Mouse (Mus musculus): ENCODE measurements at regions not wholly inside any gene's neighbourhood (a gene's known extent, or its start where the extent isn't known, plus 50 kb on each side); places are given as distances from the start of the nearest gene placed in this dataset.

DNA sequence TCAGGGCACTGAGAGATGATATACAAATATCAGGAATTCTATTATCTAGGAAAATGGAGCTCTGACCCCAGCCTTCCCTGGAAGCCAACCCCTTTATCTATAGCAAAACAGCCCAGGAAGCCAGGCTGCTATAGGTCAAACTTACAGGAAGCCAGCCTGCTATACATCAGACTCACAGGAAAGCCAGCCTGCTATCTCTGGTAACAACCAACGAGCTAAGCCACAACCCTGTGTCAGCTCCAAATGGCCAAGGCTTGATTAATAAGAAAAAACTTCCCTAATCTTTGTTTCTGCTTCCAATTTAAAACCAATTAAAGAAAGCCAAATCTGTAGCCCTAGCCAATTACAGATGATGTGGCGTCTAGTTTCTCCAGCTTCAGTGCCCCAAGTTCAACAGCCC is 114.4 kb upstream of the Tab2 start:
- Histone ChIP-seq H3K27ac (replicated peaks; ENCODE audit: insufficient read depth, low read depth, low read length) (no peak overlapping the region), H3K79me2 (ENCODE audit: control insufficient read depth, insufficient read depth, low read length) (no peaks in the 10 kb centered on the region), H3K4me1 (ENCODE audit: control insufficient read depth, insufficient read depth, low read length) (peaks cover 3% of the 10 kb centered on the region; the same call in 1 of the 2 replicates), H3K4me3 (ENCODE audit: insufficient read depth, low read depth, low read length) (no peak overlapping the region), H3K9ac (ENCODE audit: low read depth, low read length) (no peak overlapping the region), H3K27me3 (ENCODE audit: control insufficient read depth, insufficient read depth, low read length) (no peaks in the 10 kb centered on the region), H3K36me3 (ENCODE audit: control insufficient read depth, insufficient read depth, low read length) (no peaks in the 10 kb centered on the region)
- TF ChIP-seq POLR2A (IDR thresholded peaks at IDR 0.05; ENCODE audit: extremely low read depth, insufficient read depth, low read length) = no peak
- no peak for TF ChIP-seq CTCF (IDR thresholded peaks at IDR 0.05; ENCODE audit: low read depth, low read length)
- WGBS = 69% methylated on average over 2 of the region's 2 CpGs
- DNase-seq (ENCODE audit: extremely low read depth, low read depth, low spot score) = no peak

DNA sequence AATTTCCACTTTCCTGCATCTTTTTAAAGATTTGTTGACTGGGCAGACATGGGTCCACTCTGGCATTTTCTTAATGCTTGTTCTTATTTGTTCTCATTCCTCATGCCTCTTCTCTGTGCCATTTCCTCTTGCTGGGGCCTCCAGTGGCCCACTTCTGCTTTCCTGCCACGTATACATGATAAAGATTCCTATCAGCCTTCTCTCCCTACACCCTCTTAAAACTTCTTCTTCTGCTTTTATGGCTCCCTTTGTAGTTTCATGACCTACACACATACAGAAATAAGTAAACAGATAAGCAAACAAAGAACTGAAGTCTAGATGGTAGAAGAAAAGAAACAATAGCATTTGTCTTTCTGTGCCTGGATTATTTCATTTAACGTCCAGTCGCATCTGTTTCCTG is 110.9 kb upstream of the Tab2 start:
- no peaks in the 10 kb centered on the region for H3K36me3 ChIP-seq (ENCODE audit: control insufficient read depth, insufficient read depth, low read length)
- TF ChIP-seq POLR2A (IDR thresholded peaks at IDR 0.05; ENCODE audit: extremely low read depth, insufficient read depth, low read length) = no peak
- TF ChIP-seq CTCF (IDR thresholded peaks at IDR 0.05; ENCODE audit: low read depth, low read length) = no peak
- H3K27me3 ChIP-seq (ENCODE audit: control insufficient read depth, insufficient read depth, low read length) = no peaks in the 10 kb centered on the region
- H3K27ac ChIP-seq (replicated peaks; ENCODE audit: insufficient read depth, low read depth, low read length) = no peak overlapping the region
- H3K79me2 ChIP-seq (ENCODE audit: control insufficient read depth, insufficient read depth, low read length) = no peaks in the 10 kb centered on the region
- DNase-seq (ENCODE audit: extremely low read depth, low read depth, low spot score) = peak; percentile 15
- H3K4me1 ChIP-seq (ENCODE audit: control insufficient read depth, insufficient read depth, low read length) = peaks cover 3% of the 10 kb centered on the region; the same call in 1 of the 2 replicates
- 77% methylated on average over 3 of the region's 3 CpGs for WGBS
- H3K9ac ChIP-seq (ENCODE audit: low read depth, low read length) = no peak overlapping the region
- H3K4me3 ChIP-seq (ENCODE audit: insufficient read depth, low read depth, low read length) = no peak overlapping the region

DNA sequence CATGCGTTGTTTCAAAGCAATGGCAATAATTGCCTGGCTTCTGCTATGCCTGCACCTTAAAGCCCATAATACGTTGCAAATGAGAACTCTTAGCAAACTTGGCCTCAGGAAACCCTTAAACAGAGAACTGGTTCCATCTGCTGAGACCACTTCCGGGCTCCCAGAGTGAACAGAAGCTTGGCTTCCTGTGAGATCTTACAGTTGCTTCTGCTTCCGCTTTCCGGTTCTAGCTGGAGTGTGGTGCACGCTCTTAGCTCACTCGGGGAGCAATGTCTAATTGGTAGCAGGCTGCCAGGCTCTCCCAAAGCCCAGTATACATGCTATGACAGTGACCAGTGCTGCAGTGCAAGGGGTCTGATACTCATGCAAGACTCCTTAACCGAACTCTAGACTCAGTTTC is 109.7 kb upstream of the Tab2 start:
- Histone ChIP-seq H3K79me2 (ENCODE audit: control insufficient read depth, insufficient read depth, low read length) (no peaks in the 10 kb centered on the region), H3K36me3 (ENCODE audit: control insufficient read depth, insufficient read depth, low read length) (no peaks in the 10 kb centered on the region), H3K9ac (ENCODE audit: low read depth, low read length) (no peak overlapping the region), H3K4me1 (ENCODE audit: control insufficient read depth, insufficient read depth, low read length) (peaks cover 3% of the 10 kb centered on the region; the same call in 1 of the 2 replicates), H3K4me3 (ENCODE audit: insufficient read depth, low read depth, low read length) (no peak overlapping the region), H3K27ac (replicated peaks; ENCODE audit: insufficient read depth, low read depth, low read length) (no peak overlapping the region), H3K27me3 (ENCODE audit: control insufficient read depth, insufficient read depth, low read length) (no peaks in the 10 kb centered on the region)
- DNase-seq (ENCODE audit: extremely low read depth, low read depth, low spot score) = peak; percentile 44
- 70% methylated on average over 8 of the region's 8 CpGs for WGBS
- TF ChIP-seq CTCF (IDR thresholded peaks at IDR 0.05; ENCODE audit: low read depth, low read length) = no peak
- no peak for TF ChIP-seq POLR2A (IDR thresholded peaks at IDR 0.05; ENCODE audit: extremely low read depth, insufficient read depth, low read length)

DNA sequence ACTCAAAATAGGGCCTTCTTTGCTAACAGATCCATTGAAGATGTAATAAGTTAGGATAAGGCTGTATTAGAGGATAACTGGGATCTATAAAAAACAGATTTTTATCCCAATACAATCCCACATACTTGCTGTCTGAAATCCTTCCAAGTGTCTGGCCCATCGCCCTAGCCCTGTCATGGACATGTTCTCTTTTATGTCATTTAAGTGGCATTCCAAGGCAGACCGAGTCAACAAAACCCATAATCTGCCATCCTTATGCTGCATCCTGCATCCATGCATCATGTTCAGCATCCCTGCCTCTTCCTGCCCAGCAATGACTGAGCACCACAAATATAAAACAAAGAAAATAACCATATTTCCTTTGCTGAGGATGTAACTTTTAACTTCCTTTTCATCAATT is 108.3 kb upstream of the Tab2 start:
- TF ChIP-seq POLR2A (IDR thresholded peaks at IDR 0.05; ENCODE audit: extremely low read depth, insufficient read depth, low read length) (no peak), CTCF (IDR thresholded peaks at IDR 0.05; ENCODE audit: low read depth, low read length) (no peak)
- Histone ChIP-seq H3K9ac (ENCODE audit: low read depth, low read length) (no peak overlapping the region), H3K79me2 (ENCODE audit: control insufficient read depth, insufficient read depth, low read length) (no peaks in the 10 kb centered on the region), H3K27me3 (ENCODE audit: control insufficient read depth, insufficient read depth, low read length) (no peaks in the 10 kb centered on the region), H3K4me3 (ENCODE audit: insufficient read depth, low read depth, low read length) (no peak overlapping the region), H3K36me3 (ENCODE audit: control insufficient read depth, insufficient read depth, low read length) (no peaks in the 10 kb centered on the region), H3K27ac (replicated peaks; ENCODE audit: insufficient read depth, low read depth, low read length) (no peak overlapping the region), H3K4me1 (ENCODE audit: control insufficient read depth, insufficient read depth, low read length) (peaks cover 3% of the 10 kb centered on the region; the same call in 1 of the 2 replicates)
- 94% methylated on average over 2 of the region's 2 CpGs for WGBS
- DNase-seq (ENCODE audit: extremely low read depth, low read depth, low spot score) = no peak

DNA sequence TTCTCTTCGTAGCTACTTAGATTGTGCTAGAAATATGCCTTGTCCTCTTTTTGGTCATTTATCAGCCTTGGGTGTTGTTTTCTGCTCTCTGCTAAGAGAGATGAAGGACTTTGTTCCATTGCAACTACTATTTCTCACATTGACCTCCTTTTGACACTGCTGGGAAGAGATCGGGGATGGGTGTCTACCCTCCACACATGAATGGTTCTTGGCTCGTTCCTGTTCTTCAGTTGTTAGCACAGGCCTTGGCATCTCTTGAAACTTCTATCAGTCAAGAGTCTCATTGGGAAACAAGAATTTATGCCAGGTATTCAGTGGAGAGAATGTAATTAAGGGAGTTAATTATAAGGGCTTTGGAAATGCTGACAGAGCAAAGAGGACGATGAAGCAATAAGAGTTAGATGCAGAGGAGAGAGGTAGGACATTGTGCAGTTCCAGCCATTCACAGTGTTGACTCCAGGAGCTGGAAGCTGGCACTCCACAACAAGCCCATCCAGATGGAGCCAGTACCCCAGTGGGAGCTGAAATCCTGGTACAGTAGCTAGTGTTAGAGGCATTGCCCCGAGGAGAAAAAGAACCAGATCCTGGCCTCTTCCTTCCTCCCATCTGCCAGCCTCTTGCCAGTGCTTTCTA is 107.5 kb upstream of the Tab2 start:
- H3K27me3 ChIP-seq (ENCODE audit: control insufficient read depth, insufficient read depth, low read length) = no peaks in the 10 kb centered on the region
- no peak overlapping the region for H3K27ac ChIP-seq (replicated peaks; ENCODE audit: insufficient read depth, low read depth, low read length)
- H3K36me3 ChIP-seq (ENCODE audit: control insufficient read depth, insufficient read depth, low read length) = no peaks in the 10 kb centered on the region
- H3K9ac ChIP-seq (ENCODE audit: low read depth, low read length) = no peak overlapping the region
- peaks cover 3% of the 10 kb centered on the region; the same call in 1 of the 2 replicates for H3K4me1 ChIP-seq (ENCODE audit: control insufficient read depth, insufficient read depth, low read length)
- H3K4me3 ChIP-seq (ENCODE audit: insufficient read depth, low read depth, low read length) = no peak overlapping the region
- H3K79me2 ChIP-seq (ENCODE audit: control insufficient read depth, insufficient read depth, low read length) = no peaks in the 10 kb centered on the region
- WGBS = 41% methylated on average over 5 of the region's 5 CpGs
- DNase-seq (ENCODE audit: extremely low read depth, low read depth, low spot score) = peak; percentile 74
- TF ChIP-seq POLR2A (IDR thresholded peaks at IDR 0.05; ENCODE audit: extremely low read depth, insufficient read depth, low read length) (no peak), CTCF (IDR thresholded peaks at IDR 0.05; ENCODE audit: low read depth, low read length) (no peak)

DNA sequence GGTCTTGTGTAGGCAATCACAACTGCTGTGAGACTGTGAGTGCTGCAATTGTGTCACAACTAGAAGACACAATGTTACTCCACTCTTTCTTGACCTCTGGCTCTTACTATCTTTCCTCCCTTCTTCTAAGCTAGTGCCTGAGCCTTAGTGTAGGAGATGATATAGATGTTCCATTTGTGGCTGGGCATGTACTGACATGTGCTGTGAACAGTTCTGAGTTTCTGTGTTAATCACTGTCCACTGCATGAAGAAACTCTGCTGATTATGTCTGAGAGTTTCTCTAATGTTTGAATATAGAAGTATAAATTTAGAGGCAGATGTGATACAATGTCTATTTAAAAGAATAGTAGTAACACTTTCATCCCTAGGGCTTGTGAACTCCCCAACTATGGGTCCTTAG is 105.0 kb upstream of the Tab2 start:
- TF ChIP-seq POLR2A (IDR thresholded peaks at IDR 0.05; ENCODE audit: extremely low read depth, insufficient read depth, low read length) = no peak
- no peak for TF ChIP-seq CTCF (IDR thresholded peaks at IDR 0.05; ENCODE audit: low read depth, low read length)
- DNase-seq (ENCODE audit: extremely low read depth, low read depth, low spot score) = no peak
- no peaks in the 10 kb centered on the region for H3K27me3 ChIP-seq (ENCODE audit: control insufficient read depth, insufficient read depth, low read length)

More for the DNA sequence above, 105.0 kb upstream of the Tab2 start:
- Histone ChIP-seq H3K9ac (ENCODE audit: low read depth, low read length) (no peak overlapping the region), H3K4me1 (ENCODE audit: control insufficient read depth, insufficient read depth, low read length) (no peaks in the 10 kb centered on the region), H3K79me2 (ENCODE audit: control insufficient read depth, insufficient read depth, low read length) (no peaks in the 10 kb centered on the region), H3K27ac (replicated peaks; ENCODE audit: insufficient read depth, low read depth, low read length) (no peak overlapping the region), H3K36me3 (ENCODE audit: control insufficient read depth, insufficient read depth, low read length) (no peaks in the 10 kb centered on the region), H3K4me3 (ENCODE audit: insufficient read depth, low read depth, low read length) (no peak overlapping the region)
